8 mouse cellular contexts compared by ENCODE assay signal in the genomic region with DNA sequence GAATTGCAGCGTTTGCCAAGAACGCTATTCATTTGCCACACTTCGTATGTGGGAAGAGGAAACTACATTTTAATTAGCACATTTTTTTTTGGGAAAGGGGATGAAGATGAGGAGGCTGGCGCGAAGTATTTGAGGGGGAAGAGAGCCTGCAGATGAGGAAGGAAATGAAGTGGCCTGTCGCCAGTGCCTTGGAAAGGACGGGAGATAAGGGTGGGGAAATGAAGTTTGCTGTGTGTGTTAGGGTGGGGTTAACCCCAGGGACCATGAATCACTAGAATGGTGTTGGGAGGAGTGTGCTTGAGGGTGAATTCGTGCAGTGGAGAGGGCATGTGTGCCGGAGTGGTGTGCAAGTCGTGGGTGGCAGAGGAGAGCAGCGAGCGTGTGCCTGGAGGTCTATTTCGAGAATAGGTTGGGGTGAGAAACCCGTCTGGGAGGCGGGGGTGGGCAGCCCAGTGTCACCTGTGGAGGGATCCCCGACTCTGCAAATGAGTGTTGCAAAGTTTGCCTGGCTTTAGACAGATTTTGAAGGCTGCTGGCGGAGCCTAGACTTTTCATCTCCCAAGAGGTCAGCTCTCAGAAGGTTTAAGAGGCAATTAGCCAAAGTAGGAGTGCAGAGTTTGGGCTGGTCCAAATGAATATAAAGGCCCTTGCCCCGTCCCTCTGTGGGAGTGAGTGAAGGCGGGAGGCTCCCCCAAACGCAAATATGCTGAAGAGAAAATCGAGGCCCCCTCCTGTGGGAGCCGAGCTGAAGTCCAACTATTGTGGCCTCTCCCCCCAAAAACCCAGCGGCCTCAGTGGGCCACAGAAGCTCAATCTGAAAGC. TPM values are rescaled to one million over a fixed set of nuclear protein-coding genes. Genes with fewer than 3 reads are reported as not detected.
DNase-seq lines count a peak whose midpoint lies in the region; ATAC-seq and TF ChIP-seq lines count a peak whose summit lies in the region.

No protein-coding gene starts in this region.

- ATAC-seq in forebrain, embryonic 12.5 days (ENCODE audit: low FRiP score): peak; percentile 10; the same call in 1 of the 2 replicates
- no peak for ATAC-seq in heart, embryonic 16.5 days (replicated peaks; ENCODE audit: extremely low read depth, insufficient read depth, low FRiP score)
- no peak for ATAC-seq in liver, embryonic 14.5 days (ENCODE audit: insufficient read depth)

- TF ChIP-seq EP300 in liver, embryonic 14.5 days (IDR thresholded peaks at IDR 0.05; ENCODE audit: low read depth): no peak

- WGBS in forebrain, embryonic 12.5 days: under 1% methylated on average over 23 of the region's 23 CpGs
- WGBS in heart, embryonic 16.5 days: under 1% methylated on average over 23 of the region's 23 CpGs
- under 1% methylated on average over 23 of the region's 23 CpGs for WGBS in liver, embryonic 14.5 days (ENCODE audit: insufficient replicate concordance)

- H3K9me3 ChIP-seq in forebrain, embryonic 12.5 days: no peaks in the 10 kb centered on the region
- H3K9me3 ChIP-seq in heart, embryonic 16.5 days (replicated peaks; ENCODE audit: control insufficient read depth, low read length): no peaks in the 10 kb centered on the region
- no peaks in the 10 kb centered on the region for H3K9me3 ChIP-seq in liver, embryonic 14.5 days (ENCODE audit: control insufficient read depth, low read length)

- peak overlapping the region; percentile 89 for H3K4me2 ChIP-seq in forebrain, embryonic 12.5 days
- peak overlapping the region; percentile 91 for H3K4me2 ChIP-seq in heart, embryonic 16.5 days (ENCODE audit: low read depth, low read length)
- H3K4me2 ChIP-seq in liver, embryonic 14.5 days (ENCODE audit: low read depth): peak overlapping the region; percentile 100

- peak overlapping the region; percentile 69; the same call in 1 of the 2 replicates for H3K27ac ChIP-seq in forebrain, embryonic 12.5 days
- peak overlapping the region; percentile 96 for H3K27ac ChIP-seq in heart, embryonic 16.5 days (ENCODE audit: low read length)
- H3K27ac ChIP-seq in liver, embryonic 14.5 days: peak overlapping the region; percentile 38

- DNase-seq in A20 (ENCODE audit: low read depth, low spot score): peak; percentile 76
- peak; percentile 86 for DNase-seq in brain, adult 2 months (ENCODE audit: low read depth, low spot score)
- peak; percentile 54 to 74 for DNase-seq in kidney, postnatal 4 days
- peak in 1 of 3 experiments; percentile 37 for DNase-seq in liver, embryonic 14.5 days (ENCODE audit: low read depth in 3 of 3, low spot score in 3 of 3)
- peak; percentile 57 for DNase-seq in neural tube, embryonic 10.5 days (ENCODE audit: extremely low spot score, low spot score)
- DNase-seq in telencephalon, adult 2 months (ENCODE audit: low read depth, low spot score): peak; percentile 68

- no peaks in the 10 kb centered on the region for H3K36me3 ChIP-seq in forebrain, embryonic 12.5 days (replicated peaks)
- no peaks in the 10 kb centered on the region for H3K36me3 ChIP-seq in heart, embryonic 16.5 days (ENCODE audit: control insufficient read depth, insufficient read depth)
- no peaks in the 10 kb centered on the region for H3K36me3 ChIP-seq in liver, embryonic 14.5 days (replicated peaks; ENCODE audit: control insufficient read depth, insufficient read depth, low read depth)

- no peak for TF ChIP-seq CTCF in liver, embryonic 14.5 days (IDR thresholded peaks at IDR 0.05; ENCODE audit: low read depth)

- peaks cover 42% of the 10 kb centered on the region for H3K4me1 ChIP-seq in forebrain, embryonic 12.5 days
- peaks cover 14% of the 10 kb centered on the region for H3K4me1 ChIP-seq in heart, embryonic 16.5 days (ENCODE audit: control insufficient read depth, insufficient read depth, low read length)
- peaks cover 12 to 20% of the 10 kb centered on the region in 2 experiments for H3K4me1 ChIP-seq in liver, embryonic 14.5 days (replicated peaks; ENCODE audit: control insufficient read depth in 2 of 2, insufficient read depth in 2 of 2, low read length in 1 of 2)

- H3K9ac ChIP-seq in forebrain, embryonic 12.5 days: peak overlapping the region; percentile 50
- peak overlapping the region; percentile 92 for H3K9ac ChIP-seq in heart, embryonic 16.5 days (ENCODE audit: low read length)
- H3K9ac ChIP-seq in liver, embryonic 14.5 days (replicated peaks): peak overlapping the region; percentile 64

- peaks cover 21% of the 10 kb centered on the region for H3K27me3 ChIP-seq in forebrain, embryonic 12.5 days
- H3K27me3 ChIP-seq in heart, embryonic 16.5 days (ENCODE audit: control insufficient read depth, insufficient read depth, low read length): no peaks in the 10 kb centered on the region
- no peaks in the 10 kb centered on the region for H3K27me3 ChIP-seq in liver, embryonic 14.5 days (ENCODE audit: control insufficient read depth, insufficient read depth, low read length)

- H3K4me3 ChIP-seq in forebrain, embryonic 12.5 days (replicated peaks): peak overlapping the region; percentile 90
- peak overlapping the region; percentile 99 for H3K4me3 ChIP-seq in heart, embryonic 16.5 days (ENCODE audit: low read length)
- H3K4me3 ChIP-seq in liver, embryonic 14.5 days (ENCODE audit: insufficient read depth in 1 of 2, low read depth in 2 of 2, low read length in 2 of 2): peak overlapping the region; percentile 67 to 94

RNA-seq across cellular contexts. Expression of gene Add3, which starts 1.2 kb away (rescaled TPM):
- polyA plus RNA-seq in forebrain, embryonic 12.5 days (2016; fragmentation: Nextera tagmentation; extraction: Ambion mirVana): 48.5 and 51.2 TPM in 2 replicates
- polyA plus RNA-seq in heart, embryonic 16.5 days (2015; fragmentation: Nextera tagmentation; extraction: Ambion mirVana): 107 and 109 TPM in 2 replicates
- polyA plus RNA-seq in liver, embryonic 14.5 days (2012; rRNA removed): 8.2 and 12.7 TPM in 2 replicates
- polyA plus RNA-seq in liver, embryonic 14.5 days (2014; fragmentation: Nextera tagmentation; extraction: Ambion mirVana): 21.7 and 26.7 TPM in 2 replicates

Comparison
In these comparisons a context has a peak if more than half of its experiments do, and no peak if none do; other contexts are left out.
1. H3K27ac ChIP-seq: peak in every context shown above with its lines; median percentile 96 in heart, embryonic 16.5 days; 69 in forebrain, embryonic 12.5 days; 38 in liver, embryonic 14.5 days.